ENCODE assay signal across 29 mouse cellular contexts in the genomic region with DNA sequence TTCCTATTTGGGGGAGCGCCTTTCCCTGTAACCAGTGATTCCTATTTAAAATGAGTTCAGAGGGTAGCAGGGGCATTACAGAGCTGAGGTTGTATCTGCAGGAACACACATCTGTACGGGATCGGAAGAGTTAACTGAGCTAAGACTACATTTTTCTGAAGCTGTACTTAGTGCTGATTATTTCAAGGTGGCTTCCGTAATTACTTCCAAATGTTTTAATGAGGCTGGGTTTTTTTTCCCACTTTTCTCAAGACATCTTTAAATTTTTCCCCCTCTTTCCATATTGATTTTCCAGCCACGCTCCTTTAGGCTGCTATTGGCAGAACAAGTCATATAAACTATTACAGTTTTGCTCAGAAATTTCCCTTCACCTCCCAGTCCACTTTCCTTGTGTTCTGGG.
DNase-seq lines count a peak whose midpoint lies in the region; ATAC-seq lines count a peak whose summit lies in the region.
"Had no signal": no experiment of that assay in that cellular context is flagged by ENCODE, and none has a peak within 500 bp of the region (broad histone marks: within the 10 kb centered on the region; RNA-seq: fewer than 3 reads in every experiment).

No protein-coding gene starts in this region.

- H3K36me3 ChIP-seq in embryonic facial prominence, embryonic 11.5 days (replicated peaks; ENCODE audit: control insufficient read depth, insufficient read depth, low read depth, low read length), result no peaks in the 10 kb centered on the region
- H3K36me3 ChIP-seq in embryonic facial prominence, embryonic 10.5 days (replicated peaks), result no peaks in the 10 kb centered on the region
- H3K36me3 ChIP-seq in embryonic facial prominence, embryonic 14.5 days (ENCODE audit: control insufficient read depth, insufficient read depth, low read length), result no peaks in the 10 kb centered on the region
- H3K36me3 ChIP-seq in forebrain, embryonic 15.5 days, result no peaks in the 10 kb centered on the region
- H3K36me3 ChIP-seq: forebrain, embryonic 10.5 days; G1E; hindbrain, embryonic 12.5 days; intestine, embryonic 15.5 days had no signal

- ATAC-seq in embryonic facial prominence, embryonic 11.5 days (replicated peaks; ENCODE audit: insufficient number of reproducible peaks, low FRiP score, low TSS enrichment, low read depth), result no peak
- ATAC-seq in embryonic facial prominence, embryonic 14.5 days (ENCODE audit: low read depth), result no peak
- no peak for ATAC-seq in forebrain, embryonic 15.5 days (replicated peaks)
- ATAC-seq: forebrain, embryonic 13.5 days; forebrain, postnatal 0 days; hindbrain, embryonic 16.5 days; intestine, embryonic 15.5 days; Patski had no signal

- 44% methylated on average over 5 of the region's 5 CpGs for WGBS in embryonic facial prominence, embryonic 11.5 days
- WGBS in embryonic facial prominence, embryonic 10.5 days, result 56% methylated on average over 5 of the region's 5 CpGs
- 37% methylated on average over 5 of the region's 5 CpGs for WGBS in embryonic facial prominence, embryonic 14.5 days
- 94% methylated on average over 5 of the region's 5 CpGs for WGBS in forebrain, embryonic 15.5 days

- H3K27ac ChIP-seq in embryonic facial prominence, embryonic 11.5 days (replicated peaks; ENCODE audit: low read depth, low read length), result no peak overlapping the region
- no peak overlapping the region for H3K27ac ChIP-seq in embryonic facial prominence, embryonic 10.5 days (replicated peaks)
- peak overlapping the region; percentile 16 for H3K27ac ChIP-seq in embryonic facial prominence, embryonic 14.5 days (replicated peaks; ENCODE audit: low read depth, low read length)
- H3K27ac ChIP-seq in forebrain, embryonic 15.5 days (replicated peaks), result no peak overlapping the region
- H3K27ac ChIP-seq: forebrain, embryonic 10.5 days; forebrain, embryonic 13.5 days; heart, adult 2 months; hindbrain, embryonic 12.5 days; intestine, embryonic 15.5 days had no signal

- no peak overlapping the region for H3K4me3 ChIP-seq in embryonic facial prominence, embryonic 11.5 days (ENCODE audit: low read depth, low read length)
- no peak overlapping the region for H3K4me3 ChIP-seq in embryonic facial prominence, embryonic 10.5 days
- no peak overlapping the region for H3K4me3 ChIP-seq in embryonic facial prominence, embryonic 14.5 days (ENCODE audit: low read depth, low read length)
- H3K4me3 ChIP-seq in forebrain, embryonic 15.5 days, result no peak overlapping the region
- H3K4me3 ChIP-seq: forebrain, embryonic 10.5 days; forebrain, embryonic 13.5 days; heart, adult 2 months; hindbrain, embryonic 12.5 days; intestine, embryonic 15.5 days had no signal

- no peak overlapping the region for H3K9ac ChIP-seq in embryonic facial prominence, embryonic 11.5 days (replicated peaks; ENCODE audit: low read length)
- H3K9ac ChIP-seq in embryonic facial prominence, embryonic 14.5 days (ENCODE audit: low read depth, low read length), result no peak overlapping the region
- H3K9ac ChIP-seq in forebrain, embryonic 15.5 days (replicated peaks), result no peak overlapping the region
- H3K9ac ChIP-seq: forebrain, embryonic 13.5 days; forebrain, postnatal 0 days; hindbrain, embryonic 12.5 days; intestine, embryonic 15.5 days had no signal

- no peak overlapping the region for H3K4me2 ChIP-seq in embryonic facial prominence, embryonic 11.5 days (ENCODE audit: low read depth, low read length)
- H3K4me2 ChIP-seq in embryonic facial prominence, embryonic 14.5 days (ENCODE audit: low read depth, low read length), result no peak overlapping the region
- H3K4me2 ChIP-seq in forebrain, embryonic 15.5 days (replicated peaks), result no peak overlapping the region
- H3K4me2 ChIP-seq: forebrain, embryonic 13.5 days; heart, embryonic 11.5 days; hindbrain, embryonic 12.5 days; intestine, embryonic 15.5 days had no signal

- no peaks in the 10 kb centered on the region for H3K27me3 ChIP-seq in embryonic facial prominence, embryonic 11.5 days (ENCODE audit: control insufficient read depth, insufficient read depth, low read length)
- H3K27me3 ChIP-seq in embryonic facial prominence, embryonic 10.5 days (replicated peaks; ENCODE audit: low read depth, poor library complexity, severe bottlenecking), result no peaks in the 10 kb centered on the region
- no peaks in the 10 kb centered on the region for H3K27me3 ChIP-seq in embryonic facial prominence, embryonic 14.5 days (replicated peaks; ENCODE audit: control insufficient read depth, insufficient read depth, low read length)
- no peaks in the 10 kb centered on the region for H3K27me3 ChIP-seq in forebrain, embryonic 15.5 days
- H3K27me3 ChIP-seq: CH12.LX; forebrain, embryonic 13.5 days; hindbrain, embryonic 12.5 days; intestine, embryonic 15.5 days; Patski had no signal

- H3K4me1 ChIP-seq in embryonic facial prominence, embryonic 11.5 days (ENCODE audit: control insufficient read depth, insufficient read depth, low read length), result no peaks in the 10 kb centered on the region
- H3K4me1 ChIP-seq in embryonic facial prominence, embryonic 10.5 days, result peaks cover 9% of the 10 kb centered on the region; the same call in 1 of the 2 replicates
- no peaks in the 10 kb centered on the region; the same call in 1 of the 2 replicates for H3K4me1 ChIP-seq in embryonic facial prominence, embryonic 14.5 days (ENCODE audit: control insufficient read depth, insufficient read depth, low read length)
- H3K4me1 ChIP-seq in forebrain, embryonic 15.5 days, result no peaks in the 10 kb centered on the region
- H3K4me1 ChIP-seq: forebrain, embryonic 10.5 days; forebrain, embryonic 13.5 days; hindbrain, embryonic 12.5 days; intestine, embryonic 15.5 days had no signal

- DNase-seq in embryonic facial prominence, embryonic 11.5 days (ENCODE audit: low spot score), result peak; percentile 80
- DNase-seq in embryonic facial prominence, embryonic 10.5 days (ENCODE audit: low spot score), result no peak
- peak; percentile 37 for DNase-seq in embryo, embryonic 11 days
- DNase-seq in embryonic facial prominence, embryonic 14.5 days (ENCODE audit: low spot score), result peak; percentile 60
- DNase-seq in urinary bladder, postnatal 14 days (ENCODE audit: low spot score), result no peak
- DNase-seq in frontal cortex, postnatal 10 days (ENCODE audit: low spot score in 2 of 2), result no peak
- DNase-seq: adrenal gland, adult 2 months; adrenal gland, postnatal 14 days; B cell, adult 2 months; cerebellum, adult 11 months; cerebellum, adult 2 months; cerebellum, postnatal 10 days; cerebellum, postnatal 36 days; forebrain, postnatal 0 days; gastrocnemius, postnatal 10 days; gastrocnemius, postnatal 36 days; heart, adult 2 months; kidney, adult 11 months; kidney, adult 8-10 months had no signal

- H3K9me3 ChIP-seq in embryonic facial prominence, embryonic 11.5 days (replicated peaks; ENCODE audit: control insufficient read depth, low read length), result no peaks in the 10 kb centered on the region
- no peaks in the 10 kb centered on the region for H3K9me3 ChIP-seq in embryonic facial prominence, embryonic 10.5 days
- no peaks in the 10 kb centered on the region for H3K9me3 ChIP-seq in embryonic facial prominence, embryonic 14.5 days (ENCODE audit: control insufficient read depth, low read length)
- H3K9me3 ChIP-seq in forebrain, embryonic 15.5 days, result no peaks in the 10 kb centered on the region
- H3K9me3 ChIP-seq: forebrain, embryonic 10.5 days; forebrain, embryonic 13.5 days; hindbrain, embryonic 12.5 days; intestine, embryonic 15.5 days had no signal

Comparison
In these comparisons a context has a peak if more than half of its experiments do, and no peak if none do; other contexts are left out.
1. DNase-seq: peak in embryonic facial prominence, embryonic 11.5 days (single experiment), embryo, embryonic 11 days (single experiment) and embryonic facial prominence, embryonic 14.5 days (single experiment); none in embryonic facial prominence, embryonic 10.5 days (single experiment), urinary bladder, postnatal 14 days (single experiment) and frontal cortex, postnatal 10 days (0 of 2).